Mouse (Mus musculus): ENCODE measurements around the gene Kdm2a. TPM values are rescaled to one million over a fixed set of nuclear protein-coding genes. Genes with fewer than 3 reads are reported as not detected.

The Kdm2a gene
- polyA plus RNA-seq, 1 experiment: 78.4 TPM

DNA sequence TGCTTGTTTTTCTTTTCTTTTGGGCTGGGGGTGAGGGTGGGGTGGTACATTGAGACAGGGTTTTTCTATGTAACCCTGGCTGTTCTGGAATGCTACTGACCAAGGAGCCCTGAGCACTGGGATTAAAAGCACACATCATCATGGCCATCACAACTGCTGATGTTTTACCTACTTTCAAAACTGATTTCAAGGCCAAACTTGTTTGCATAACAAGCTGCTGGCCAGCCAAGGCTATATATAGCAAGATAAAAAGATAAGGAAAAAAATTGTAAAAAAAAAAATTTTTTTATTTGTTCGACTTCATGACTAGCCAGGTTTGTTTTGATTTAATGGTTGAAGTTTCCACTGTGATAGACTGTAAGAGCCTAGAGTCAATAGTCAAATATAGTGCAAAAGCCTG is 27.8 kb downstream of the Kdm2a start:
- Histone ChIP-seq H3K36me3 (ENCODE audit: control insufficient read depth, insufficient read depth, low read length, poor library complexity, severe bottlenecking) (no peaks in the 10 kb centered on the region), H3K27me3 (ENCODE audit: control insufficient read depth, insufficient read depth, low read length, poor library complexity, severe bottlenecking) (no peaks in the 10 kb centered on the region), H3K4me1 (ENCODE audit: control insufficient read depth, insufficient read depth, low read length) (no peaks in the 10 kb centered on the region), H3K9ac (ENCODE audit: low read depth, poor library complexity, severe bottlenecking) (no peak overlapping the region), H3K27ac (ENCODE audit: insufficient read depth, low read length) (no peak overlapping the region), H3K9me3 (replicated peaks; ENCODE audit: control insufficient read depth, insufficient read depth, low read length, poor library complexity, severe bottlenecking) (no peaks in the 10 kb centered on the region), H3K4me3 (ENCODE audit: low read depth, low read length) (no peak overlapping the region)
- TF ChIP-seq EP300 (IDR thresholded peaks at IDR 0.05; ENCODE audit: insufficient read depth, low read depth, low read length) (no peak), POLR2A (IDR thresholded peaks at IDR 0.05; ENCODE audit: insufficient read depth, low read length) (no peak), CTCF (IDR thresholded peaks at IDR 0.05; ENCODE audit: low read depth, low read length) (no peak)

DNA sequence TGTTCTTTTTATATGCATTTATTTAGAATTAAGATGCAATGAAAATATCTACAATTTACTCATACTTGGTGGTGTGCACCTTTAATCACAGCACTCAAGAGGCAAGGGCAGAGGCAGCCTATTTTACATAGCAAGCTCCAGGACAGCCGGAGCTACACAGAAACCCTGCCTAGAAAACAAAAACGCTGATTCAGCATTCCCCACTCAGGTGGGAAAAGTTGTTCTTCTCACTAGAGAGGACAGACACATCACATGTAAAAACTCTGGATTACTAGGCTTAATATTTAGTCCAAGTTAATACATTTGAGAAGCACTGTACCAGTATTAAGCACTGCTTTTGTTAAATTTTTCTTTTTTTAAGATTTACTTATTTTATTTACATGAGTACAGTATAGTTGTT is 48.6 kb downstream of the Kdm2a start:
- no peak overlapping the region for H3K9ac ChIP-seq (ENCODE audit: low read depth, poor library complexity, severe bottlenecking)
- no peak overlapping the region for H3K27ac ChIP-seq (ENCODE audit: insufficient read depth, low read length)
- no peak for TF ChIP-seq CTCF (IDR thresholded peaks at IDR 0.05; ENCODE audit: low read depth, low read length)
- TF ChIP-seq POLR2A (IDR thresholded peaks at IDR 0.05; ENCODE audit: insufficient read depth, low read length): no peak
- TF ChIP-seq EP300 (IDR thresholded peaks at IDR 0.05; ENCODE audit: insufficient read depth, low read depth, low read length): no peak
- no peaks in the 10 kb centered on the region for H3K9me3 ChIP-seq (replicated peaks; ENCODE audit: control insufficient read depth, insufficient read depth, low read length, poor library complexity, severe bottlenecking)
- H3K4me3 ChIP-seq (ENCODE audit: low read depth, low read length): no peak overlapping the region
- H3K4me1 ChIP-seq (ENCODE audit: control insufficient read depth, insufficient read depth, low read length): no peaks in the 10 kb centered on the region
- peaks cover 27% of the 10 kb centered on the region for H3K36me3 ChIP-seq (ENCODE audit: control insufficient read depth, insufficient read depth, low read length, poor library complexity, severe bottlenecking)
- no peaks in the 10 kb centered on the region for H3K27me3 ChIP-seq (ENCODE audit: control insufficient read depth, insufficient read depth, low read length, poor library complexity, severe bottlenecking)

DNA sequence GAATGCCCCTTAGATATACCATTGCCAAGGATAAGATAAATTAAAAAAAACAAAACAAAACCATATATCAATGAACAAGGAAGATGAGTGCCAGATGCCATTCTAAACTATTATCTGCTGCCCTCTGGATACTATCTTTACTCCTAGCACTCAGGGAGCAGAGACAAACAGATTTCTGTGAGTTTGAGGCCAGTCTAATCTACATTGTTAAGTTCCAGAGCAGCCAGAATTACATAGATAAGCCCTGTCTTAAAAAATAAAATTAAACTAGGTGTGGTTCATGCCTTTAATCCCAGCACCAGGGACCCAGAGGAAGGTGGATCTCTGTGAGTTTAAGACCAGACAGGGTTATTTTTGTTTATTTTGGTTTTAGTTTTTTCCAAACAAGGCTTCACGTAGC is 51.6 kb downstream of the Kdm2a start:
- Histone ChIP-seq H3K4me1 (ENCODE audit: control insufficient read depth, insufficient read depth, low read length) (no peaks in the 10 kb centered on the region), H3K4me3 (ENCODE audit: low read depth, low read length) (no peak overlapping the region), H3K36me3 (ENCODE audit: control insufficient read depth, insufficient read depth, low read length, poor library complexity, severe bottlenecking) (peaks cover 34% of the 10 kb centered on the region), H3K9me3 (replicated peaks; ENCODE audit: control insufficient read depth, insufficient read depth, low read length, poor library complexity, severe bottlenecking) (no peaks in the 10 kb centered on the region), H3K9ac (ENCODE audit: low read depth, poor library complexity, severe bottlenecking) (no peak overlapping the region), H3K27me3 (ENCODE audit: control insufficient read depth, insufficient read depth, low read length, poor library complexity, severe bottlenecking) (no peaks in the 10 kb centered on the region), H3K27ac (ENCODE audit: insufficient read depth, low read length) (no peak overlapping the region)
- TF ChIP-seq EP300 (IDR thresholded peaks at IDR 0.05; ENCODE audit: insufficient read depth, low read depth, low read length) (no peak), POLR2A (IDR thresholded peaks at IDR 0.05; ENCODE audit: insufficient read depth, low read length) (no peak), CTCF (IDR thresholded peaks at IDR 0.05; ENCODE audit: low read depth, low read length) (no peak)

DNA sequence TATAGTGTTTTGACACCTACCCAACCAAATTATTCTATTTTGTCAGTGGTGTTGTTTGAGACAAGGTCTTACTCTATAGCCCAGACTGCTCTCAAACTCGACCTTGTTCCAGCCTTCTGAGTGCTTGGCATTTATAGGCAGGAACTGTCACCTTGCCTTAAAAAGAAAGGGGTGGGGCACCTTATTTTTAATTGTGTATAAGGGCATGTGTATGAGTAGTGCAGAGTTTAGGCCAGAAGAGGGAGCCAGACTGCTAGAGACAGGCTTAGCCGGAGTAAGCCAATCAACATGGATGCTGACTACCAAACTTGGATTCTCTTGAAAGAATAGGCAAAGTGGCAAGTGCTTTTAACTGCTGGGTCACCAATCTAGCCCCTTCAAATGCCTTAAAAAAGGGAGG is 59.9 kb downstream of the Kdm2a start:
- no peaks in the 10 kb centered on the region for H3K27me3 ChIP-seq (ENCODE audit: control insufficient read depth, insufficient read depth, low read length, poor library complexity, severe bottlenecking)
- no peak overlapping the region for H3K27ac ChIP-seq (ENCODE audit: insufficient read depth, low read length)
- H3K36me3 ChIP-seq (ENCODE audit: control insufficient read depth, insufficient read depth, low read length, poor library complexity, severe bottlenecking): peaks cover 7% of the 10 kb centered on the region

GRCm38 (mm10) chr19:4333791-4334190 is 64.3 kb downstream of the Kdm2a start:
- H3K4me1 ChIP-seq (ENCODE audit: control insufficient read depth, insufficient read depth, low read length): peaks cover 2% of the 10 kb centered on the region
- TF ChIP-seq EP300 (IDR thresholded peaks at IDR 0.05; ENCODE audit: insufficient read depth, low read depth, low read length) (no peak), POLR2A (IDR thresholded peaks at IDR 0.05; ENCODE audit: insufficient read depth, low read length) (peak; percentile 97), CTCF (IDR thresholded peaks at IDR 0.05; ENCODE audit: low read depth, low read length) (no peak)
- H3K9me3 ChIP-seq (replicated peaks; ENCODE audit: control insufficient read depth, insufficient read depth, low read length, poor library complexity, severe bottlenecking): no peaks in the 10 kb centered on the region
- H3K27me3 ChIP-seq (ENCODE audit: control insufficient read depth, insufficient read depth, low read length, poor library complexity, severe bottlenecking): no peaks in the 10 kb centered on the region
- H3K4me3 ChIP-seq (ENCODE audit: low read depth, low read length): peak overlapping the region; percentile 79
- peaks cover 10% of the 10 kb centered on the region for H3K36me3 ChIP-seq (ENCODE audit: control insufficient read depth, insufficient read depth, low read length, poor library complexity, severe bottlenecking)
- peak overlapping the region; percentile 85 for H3K27ac ChIP-seq (ENCODE audit: insufficient read depth, low read length)
- peak overlapping the region; percentile 73 for H3K9ac ChIP-seq (ENCODE audit: low read depth, poor library complexity, severe bottlenecking)

More for the DNA sequence above, 59.9 kb downstream of the Kdm2a start:
- Histone ChIP-seq H3K9ac (ENCODE audit: low read depth, poor library complexity, severe bottlenecking) (no peak overlapping the region), H3K4me1 (ENCODE audit: control insufficient read depth, insufficient read depth, low read length) (no peaks in the 10 kb centered on the region), H3K4me3 (ENCODE audit: low read depth, low read length) (no peak overlapping the region), H3K9me3 (replicated peaks; ENCODE audit: control insufficient read depth, insufficient read depth, low read length, poor library complexity, severe bottlenecking) (no peaks in the 10 kb centered on the region)
- TF ChIP-seq POLR2A (IDR thresholded peaks at IDR 0.05; ENCODE audit: insufficient read depth, low read length): no peak
- TF ChIP-seq CTCF (IDR thresholded peaks at IDR 0.05; ENCODE audit: low read depth, low read length): peak; percentile 20
- TF ChIP-seq EP300 (IDR thresholded peaks at IDR 0.05; ENCODE audit: insufficient read depth, low read depth, low read length): no peak

- peak overlapping the region; percentile 79 for H3K4me3 ChIP-seq (ENCODE audit: low read depth, low read length)
- no peaks in the 10 kb centered on the region for H3K9me3 ChIP-seq (replicated peaks; ENCODE audit: control insufficient read depth, insufficient read depth, low read length, poor library complexity, severe bottlenecking)
- peak overlapping the region; percentile 85 for H3K27ac ChIP-seq (ENCODE audit: insufficient read depth, low read length)
- TF ChIP-seq CTCF (IDR thresholded peaks at IDR 0.05; ENCODE audit: low read depth, low read length): no peak
- H3K27me3 ChIP-seq (ENCODE audit: control insufficient read depth, insufficient read depth, low read length, poor library complexity, severe bottlenecking): no peaks in the 10 kb centered on the region
- H3K9ac ChIP-seq (ENCODE audit: low read depth, poor library complexity, severe bottlenecking): peak overlapping the region; percentile 73
- H3K4me1 ChIP-seq (ENCODE audit: control insufficient read depth, insufficient read depth, low read length): peaks cover 2% of the 10 kb centered on the region
- peaks cover 13% of the 10 kb centered on the region for H3K36me3 ChIP-seq (ENCODE audit: control insufficient read depth, insufficient read depth, low read length, poor library complexity, severe bottlenecking)
Measured at GRCm38 (mm10) chr19:4333100-4333775, 64.8 kb downstream of the Kdm2a start.
